Mouse (Mus musculus) v-Abl transformed pro-B cells (cell line): Measurements from ENCODE around the gene Zfp69.

ENCODE experiments used
- in situ Hi-C, 2 experiments: fragments of 400-800 bp; cut with MboI; formaldehyde crosslinking; loops; one replicate each; pipeline ENCODE4 v1.15.1; 2025; ENCODE audit not compliant: unreplicated experiment in 2 of 2

The Zfp69 gene

GRCm38 (mm10) chr4:120951428-120951973, at the start of gene Zfp69:
TSS of gene Zfp69 (minus strand) at chr4:120951699.
- in situ Hi-C loops: no loop called here

GRCm38 (mm10) chr4:121001042-121001441, 49.5 kb upstream of the Zfp69 start:
- in situ Hi-C loops: loop anchor here in 1 of 2 experiments (25.0 kb wide), 1 partner anchor 1836 kb away; the partner anchor contains the start of gene Ppt1

DNA sequence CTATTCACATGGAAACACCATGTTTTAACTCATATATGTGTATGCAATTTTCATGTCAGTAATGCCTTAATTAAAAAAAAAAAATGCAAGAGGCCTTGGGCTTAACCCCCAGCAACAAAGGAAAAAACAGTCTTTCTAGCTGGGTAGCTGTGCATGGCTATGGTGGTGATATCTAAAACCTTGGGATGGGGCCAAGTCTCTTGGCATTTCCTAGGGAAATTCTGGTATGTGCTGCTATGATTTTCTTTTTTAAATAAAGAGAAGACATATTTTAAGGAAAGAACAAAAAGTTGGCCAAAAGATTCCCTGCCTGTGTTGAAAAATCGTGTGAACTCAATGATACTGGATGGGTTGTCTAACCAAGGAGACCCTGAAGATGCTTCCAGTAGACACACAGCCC, 44.4 kb upstream of the Zfp69 start:
- in situ Hi-C loops: no loop called here

GRCm38 (mm10) chr4:120993025-120993424, 41.5 kb upstream of the Zfp69 start:
- in situ Hi-C loops: no loop called here

- in situ Hi-C loops: no loop called here
Measured at GRCm38 (mm10) chr4:120992284-120992683, 40.8 kb upstream of the Zfp69 start.

DNA sequence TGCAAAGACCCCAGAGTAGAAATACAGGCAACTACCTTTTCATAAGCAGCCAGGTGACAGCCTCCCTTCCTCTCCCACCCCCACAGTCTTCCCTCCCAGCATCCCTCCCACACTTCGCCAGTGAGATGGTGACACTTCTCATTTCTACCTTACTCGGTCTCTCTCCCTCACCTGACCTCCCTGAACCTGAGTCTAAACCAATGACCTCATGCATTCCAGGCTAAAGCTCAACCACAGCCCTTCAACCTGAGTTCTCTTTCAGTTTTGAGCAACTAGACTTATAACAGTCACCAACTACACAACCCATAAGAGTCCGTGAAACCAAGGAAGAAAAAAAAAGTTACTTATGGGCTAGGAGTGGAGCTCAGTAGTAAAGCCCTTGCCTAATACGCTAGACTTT, 35.8 kb upstream of the Zfp69 start:
- in situ Hi-C loops: loop anchor here (5.0 to 10.0 kb wide), 3 partner anchors 40 to 237 kb away; no protein-coding TSS in a partner anchor

DNA sequence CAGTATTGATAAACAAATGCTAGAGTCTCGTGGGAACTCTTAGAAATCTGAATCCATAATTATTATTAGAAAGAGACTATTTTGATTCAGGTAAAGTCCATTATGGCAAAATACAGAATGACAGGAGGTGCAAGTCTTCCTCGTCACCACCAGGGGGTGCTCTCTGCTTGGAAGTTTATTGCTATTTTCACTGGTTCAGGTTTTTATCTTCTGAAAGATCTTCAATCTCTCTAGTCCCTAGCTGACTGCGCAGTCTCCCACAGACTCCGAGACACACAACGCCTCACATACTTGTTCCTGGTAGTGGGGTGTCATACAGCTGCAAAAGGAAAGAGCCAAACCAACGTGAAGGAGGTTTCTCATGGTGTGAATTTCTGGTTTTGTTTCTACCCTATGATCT, 34.9 kb upstream of the Zfp69 start:
- in situ Hi-C loops: loop anchor here (5.0 to 10.0 kb wide), 3 partner anchors 41 to 238 kb away; no protein-coding TSS in a partner anchor

DNA sequence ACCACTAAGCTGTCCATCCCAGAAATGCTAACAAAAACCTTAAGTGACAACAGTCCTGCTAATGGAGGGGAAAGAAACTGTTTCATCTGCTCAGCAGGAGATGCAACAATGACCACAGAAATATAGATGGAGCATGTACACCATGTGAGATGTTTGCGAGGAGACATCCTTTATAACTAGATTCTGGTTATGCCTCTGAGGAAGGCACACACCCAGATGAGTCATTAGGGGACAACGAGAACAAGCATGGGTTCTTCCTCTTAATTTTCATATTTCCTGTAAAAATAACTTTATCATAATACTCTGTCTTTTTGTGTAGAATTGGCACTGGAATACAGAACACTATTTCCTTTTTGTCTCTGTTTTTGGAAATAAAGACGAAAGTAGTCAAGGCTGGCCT, 26.7 kb upstream of the Zfp69 start:
- in situ Hi-C loops: no loop called here

GRCm38 (mm10) chr4:120975428-120975734, 23.9 kb upstream of the Zfp69 start:
- in situ Hi-C loops: no loop called here

DNA sequence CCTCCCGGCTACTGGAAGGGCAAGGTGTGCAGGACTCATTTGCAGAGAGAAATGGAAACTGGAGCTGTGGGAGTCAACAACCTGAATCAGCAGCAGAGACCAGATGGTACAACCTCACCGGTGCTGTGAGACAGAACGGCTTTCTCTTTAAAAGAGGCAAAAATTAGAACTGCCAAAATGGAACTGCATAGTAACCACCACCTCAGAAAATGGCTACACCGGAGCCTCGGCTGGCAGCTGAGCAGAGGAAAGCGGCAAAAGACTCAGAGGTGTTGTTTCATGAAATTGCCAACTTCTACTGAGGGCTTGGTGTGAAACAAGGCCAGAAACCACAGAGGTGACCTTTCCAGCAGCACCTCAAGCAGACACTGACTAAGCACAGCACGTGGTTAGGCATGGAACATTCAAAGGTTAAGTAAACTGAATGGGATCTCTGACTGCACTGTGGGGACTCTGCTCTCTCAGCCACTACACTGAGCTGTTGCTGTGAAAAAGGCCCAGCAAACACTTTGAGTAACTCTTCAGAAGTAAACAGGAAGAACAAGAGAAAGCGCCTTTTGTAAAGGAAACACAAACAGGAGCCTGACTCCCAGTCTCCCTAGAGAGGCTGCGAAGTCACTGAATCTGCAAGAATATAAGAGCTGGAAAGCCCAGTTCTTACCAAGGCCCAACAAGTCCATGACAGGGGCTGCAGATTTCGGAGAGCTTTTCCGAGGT, 23.4 kb upstream of the Zfp69 start:
- in situ Hi-C loops: no loop called here

GRCm38 (mm10) chr4:120971842-120972241, 20.3 kb upstream of the Zfp69 start:
- in situ Hi-C loops: no loop called here

DNA sequence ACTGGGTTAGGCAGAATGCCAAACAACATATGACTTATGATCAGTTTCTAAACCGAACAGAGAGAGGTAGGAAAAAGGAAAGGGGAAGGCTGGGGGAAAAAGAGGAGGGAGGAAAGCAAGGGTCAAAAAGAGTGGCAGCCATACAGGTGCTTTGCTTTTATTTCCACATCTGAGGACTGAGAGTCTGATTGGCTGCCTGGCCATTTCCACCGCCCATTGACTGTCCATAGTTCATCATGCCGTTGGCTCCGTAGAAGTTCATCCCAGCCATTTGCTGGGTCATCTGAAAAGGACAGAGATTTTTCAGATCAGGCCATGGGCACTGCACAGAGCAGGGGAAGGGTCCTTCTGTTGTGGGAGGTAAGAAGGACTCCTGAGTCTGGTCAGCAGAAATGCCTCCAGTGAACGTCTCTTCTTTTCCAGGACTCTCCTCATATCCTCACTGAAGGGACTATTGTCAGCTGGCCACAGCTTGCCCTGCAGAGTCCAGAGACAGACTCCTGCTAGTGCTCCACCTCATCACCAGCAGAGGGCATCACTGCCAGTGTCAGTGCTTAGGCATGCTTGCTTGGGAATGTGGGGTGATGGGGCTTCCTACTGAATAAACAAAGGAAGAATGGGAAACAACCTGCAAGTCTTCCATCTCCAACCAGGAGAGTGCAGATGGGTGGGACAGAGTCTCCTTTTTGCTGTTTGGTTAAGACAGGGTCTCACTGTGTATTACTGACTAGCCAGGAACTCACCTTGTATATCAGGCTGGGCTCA, 18.1 kb upstream of the Zfp69 start:
- in situ Hi-C loops: no loop called here

DNA sequence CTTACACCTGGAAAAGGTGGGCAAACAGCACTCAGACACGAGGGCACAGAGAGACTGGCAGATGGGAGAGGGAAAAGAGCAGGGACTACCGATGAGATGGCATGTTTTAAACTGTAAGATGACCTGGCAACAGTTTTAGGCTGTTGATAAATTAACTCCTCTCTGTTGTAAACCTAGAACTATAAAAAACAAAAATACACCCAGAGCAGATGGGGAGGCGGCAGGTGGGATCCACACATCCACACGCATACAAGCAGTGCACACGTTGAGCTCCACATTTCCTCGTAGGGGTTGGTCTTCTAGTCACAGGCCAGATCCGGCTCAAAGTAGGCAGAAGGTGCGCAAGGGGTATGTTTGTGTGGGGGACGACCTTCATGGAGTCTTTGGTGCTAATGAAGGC, 17.0 kb upstream of the Zfp69 start:
- in situ Hi-C loops: no loop called here

- in situ Hi-C loops: no loop called here
Measured at GRCm38 (mm10) chr4:120955586-120955985, 4.1 kb upstream of the Zfp69 start.

DNA sequence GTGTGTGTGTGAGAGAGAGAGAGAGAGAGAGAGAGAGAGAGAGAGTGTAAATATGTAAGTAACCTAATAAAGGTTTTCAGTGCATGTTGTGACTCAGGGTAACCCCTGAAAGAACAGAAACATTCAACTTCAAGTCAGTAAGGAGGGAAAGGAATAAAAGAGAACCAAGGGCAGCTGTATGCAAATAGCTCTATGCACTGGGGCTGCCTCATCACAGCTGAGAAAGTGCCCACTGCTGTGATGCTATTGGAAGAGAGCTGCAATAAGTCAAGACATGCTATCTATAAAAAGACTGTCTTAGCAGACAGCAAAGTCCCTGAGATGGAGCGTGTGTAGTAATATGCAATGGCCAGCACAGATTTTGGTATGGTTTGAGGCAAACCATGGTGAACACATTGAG, 2.2 kb upstream of the Zfp69 start:
- in situ Hi-C loops: no loop called here

DNA sequence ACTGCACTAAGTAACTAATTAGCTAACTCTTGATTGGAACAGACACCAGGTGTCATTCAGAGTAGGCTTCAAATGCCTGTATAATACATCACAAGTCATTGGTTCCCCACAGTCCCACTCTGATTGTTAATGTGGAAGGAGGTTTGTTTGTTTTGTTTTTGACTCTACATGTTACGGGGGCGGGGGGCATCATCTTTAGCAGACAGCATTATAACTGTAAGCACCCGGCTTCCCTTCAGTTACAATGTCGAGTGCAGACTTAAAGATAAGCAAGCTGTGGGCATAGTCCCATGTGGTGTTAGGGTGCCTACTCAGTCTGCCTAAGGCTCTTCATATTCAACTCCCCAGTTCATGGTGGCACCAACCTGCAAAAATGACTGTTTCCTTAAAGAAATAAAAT, 1.5 kb upstream of the Zfp69 start:
- in situ Hi-C loops: no loop called here

DNA sequence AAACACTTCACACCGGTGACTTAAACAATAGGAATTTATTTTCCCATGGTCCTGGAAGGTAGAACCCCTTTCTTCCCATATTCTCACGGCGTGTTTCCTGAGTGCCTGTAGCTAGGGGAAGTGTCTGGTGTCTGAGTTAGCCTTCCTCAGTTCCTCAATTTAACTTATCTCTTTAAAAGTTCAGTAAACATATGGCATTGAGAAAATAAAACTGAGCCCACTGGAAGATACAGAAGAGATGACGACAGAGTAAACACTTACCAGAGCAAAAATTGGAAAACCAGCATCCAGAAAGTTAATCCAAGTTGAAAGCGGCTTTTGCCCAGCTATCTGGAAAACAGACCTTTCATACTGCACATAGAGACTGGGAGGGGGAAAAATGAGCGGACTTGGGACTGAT, 664 bp upstream of the Zfp69 start:
- in situ Hi-C loops: no loop called here

DNA sequence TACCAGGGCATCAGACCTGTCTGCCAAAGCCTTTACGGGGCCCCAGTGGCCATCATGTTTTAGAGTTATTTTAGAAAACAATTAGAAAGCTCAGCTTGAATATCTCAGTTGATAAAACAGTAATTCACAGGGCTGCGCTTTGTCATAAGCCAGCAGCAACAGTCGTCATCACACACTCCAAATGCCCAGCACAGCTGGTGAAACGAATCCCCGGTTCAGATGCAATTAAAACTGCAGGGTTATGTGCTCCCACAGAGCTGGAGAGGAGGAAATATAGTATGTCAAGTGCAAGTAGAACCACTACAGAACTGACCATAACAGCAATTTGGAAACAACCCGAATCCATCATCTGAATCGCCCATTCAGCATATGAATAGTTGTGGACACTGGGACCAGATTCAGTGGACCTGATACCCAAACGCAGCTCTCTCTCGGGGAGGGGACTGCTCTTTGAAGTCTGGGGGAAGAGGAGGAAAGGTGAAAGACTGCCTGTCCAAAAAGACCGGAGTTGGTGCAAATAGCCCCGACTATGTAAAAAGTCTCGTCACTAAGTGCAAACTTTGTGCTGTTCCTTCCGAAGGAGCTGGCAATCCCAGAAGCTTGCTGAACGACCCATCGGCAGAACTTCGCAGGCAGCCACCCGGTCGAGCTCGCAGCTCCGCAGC, 604 bp downstream of the Zfp69 start:
- in situ Hi-C loops: no loop called here

DNA sequence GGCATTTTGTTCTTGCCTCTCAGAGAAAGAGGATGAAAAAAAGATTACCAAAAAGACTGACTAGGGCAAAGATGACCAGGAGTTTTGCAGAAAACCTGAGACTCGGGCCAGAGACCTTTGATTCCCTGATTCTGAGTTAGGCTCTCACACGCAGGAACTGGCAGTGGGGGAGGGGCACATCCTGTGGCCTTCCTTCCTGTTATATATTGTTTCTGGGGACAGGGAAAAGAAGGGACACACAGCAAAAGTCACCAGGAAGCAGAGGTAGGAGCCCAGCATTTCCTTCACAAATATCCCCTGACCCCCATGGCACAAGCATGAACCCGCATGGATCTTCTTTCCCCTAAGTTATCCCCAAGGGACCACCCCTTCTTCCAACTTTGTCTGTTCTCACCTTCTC, 2.6 kb downstream of the Zfp69 start:
- in situ Hi-C loops: no loop called here

GRCm38 (mm10) chr4:120935006-120935405, 16.5 kb downstream of the Zfp69 start:
- in situ Hi-C loops: no loop called here

GRCm38 (mm10) chr4:120930736-120931135, 20.8 kb downstream of the Zfp69 start:
- in situ Hi-C loops: no loop called here
